Mouse (Mus musculus): ENCODE results near the gene Atp1a4. TPM values are rescaled to one million over a fixed set of nuclear protein-coding genes. Genes with fewer than 3 reads are reported as not detected.
"Not testable (repeated sequence)": the region's sequence is repeated elsewhere in the genome, so short reads cannot be mapped to it uniquely, and the experiment has no call there.

Gene Atp1a4
- total RNA-seq, 2 experiments from 2014 or later: 0.53 to 1.4 TPM

- DNase-seq: peak; percentile 58 to 65
These were observed 23.5 kb upstream of the Atp1a4 start for GRCm38 (mm10) chr1:172281522-172282254.

- no peak for DNase-seq
These were observed 21.7 kb upstream of the Atp1a4 start for GRCm38 (mm10) chr1:172279768-172280509.

GRCm38 (mm10) chr1:172278328-172278727, 20.1 kb upstream of the Atp1a4 start:
- no peak for DNase-seq

DNA sequence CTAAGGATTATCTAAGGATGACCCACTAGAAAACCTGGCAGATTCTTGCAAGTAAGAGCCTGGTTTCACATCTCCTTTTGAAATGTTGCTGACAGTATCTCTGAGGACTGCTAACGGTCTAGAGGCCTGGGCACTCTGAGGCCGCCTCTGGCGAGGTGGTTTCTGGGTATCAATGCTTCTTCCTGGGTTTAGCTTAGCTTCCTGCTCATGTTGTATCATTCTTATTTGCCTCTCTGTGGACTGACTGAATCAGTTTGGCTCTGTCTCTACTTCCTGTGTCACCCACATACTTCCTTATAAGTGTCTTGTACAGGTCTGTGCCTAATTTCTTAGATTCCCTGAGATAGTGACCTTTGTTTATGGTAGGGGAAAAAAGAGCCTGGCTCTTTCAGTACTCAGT, 19.0 kb upstream of the Atp1a4 start:
- no peak for DNase-seq

DNA sequence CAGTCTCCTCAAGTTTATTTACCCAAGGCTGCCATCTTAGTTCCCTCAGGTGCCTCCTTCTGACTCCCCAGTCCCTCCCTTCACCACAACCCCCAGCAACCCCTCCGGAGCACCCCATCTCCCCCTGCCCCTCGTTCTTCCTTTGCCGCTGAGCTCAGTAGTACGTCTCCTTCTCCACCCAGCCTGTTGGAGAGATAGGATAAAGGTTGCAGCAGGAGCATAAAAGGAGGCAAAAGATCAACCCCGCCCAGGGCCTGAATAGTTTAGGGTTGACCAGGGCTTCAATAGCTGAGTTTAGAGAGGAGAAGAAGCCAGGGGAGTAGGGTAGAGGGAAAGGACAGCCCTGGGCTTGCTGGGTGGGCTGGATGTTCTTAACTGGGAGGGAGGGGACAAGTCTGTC, 16.3 kb upstream of the Atp1a4 start:
- DNase-seq: no peak

DNA sequence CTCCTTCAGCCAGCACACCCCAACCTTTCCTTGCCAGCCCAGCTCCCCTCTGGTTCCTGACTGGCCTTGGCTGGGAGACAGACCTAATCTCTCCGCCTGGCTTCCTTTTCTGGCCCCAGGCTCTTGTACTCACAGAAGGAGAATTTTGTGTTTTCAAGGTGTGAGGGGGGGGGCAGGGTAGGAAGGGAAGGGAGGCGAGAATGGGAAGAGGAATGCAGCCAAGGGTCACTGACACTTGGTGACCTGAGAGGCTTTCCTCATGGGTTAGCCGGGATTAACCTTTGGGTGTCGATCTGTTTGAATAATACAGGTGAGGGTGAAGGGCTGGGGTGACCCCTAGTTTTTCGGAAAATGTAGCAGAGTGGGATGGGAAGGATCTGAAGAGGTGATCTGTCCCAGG, 15.9 kb upstream of the Atp1a4 start:
- no peak for DNase-seq

DNA sequence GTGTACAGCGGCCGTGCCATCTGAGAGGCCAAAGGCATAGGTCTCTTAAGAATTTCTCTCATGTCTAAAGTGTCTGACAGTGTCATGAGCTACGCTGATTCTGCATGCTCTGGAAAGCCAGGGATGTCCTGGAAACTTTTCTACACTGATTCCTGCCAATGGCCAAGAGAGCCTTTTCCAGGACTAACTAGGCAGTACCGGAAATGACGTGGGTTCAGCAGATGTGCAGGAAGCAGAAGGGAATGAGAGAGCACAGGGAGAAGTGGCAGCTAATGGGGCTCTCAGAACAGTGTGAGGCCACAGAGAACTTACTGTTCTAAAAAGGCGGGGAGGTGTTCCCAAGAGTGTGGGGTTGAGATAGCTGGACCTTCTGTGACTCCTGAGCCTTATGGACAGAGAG, 15.2 kb upstream of the Atp1a4 start:
- no peak for DNase-seq

GRCm38 (mm10) chr1:172271765-172272164, 13.6 kb upstream of the Atp1a4 start:
- DNase-seq: no peak

GRCm38 (mm10) chr1:172271208-172271607, 13.0 kb upstream of the Atp1a4 start:
- DNase-seq: no peak

DNA sequence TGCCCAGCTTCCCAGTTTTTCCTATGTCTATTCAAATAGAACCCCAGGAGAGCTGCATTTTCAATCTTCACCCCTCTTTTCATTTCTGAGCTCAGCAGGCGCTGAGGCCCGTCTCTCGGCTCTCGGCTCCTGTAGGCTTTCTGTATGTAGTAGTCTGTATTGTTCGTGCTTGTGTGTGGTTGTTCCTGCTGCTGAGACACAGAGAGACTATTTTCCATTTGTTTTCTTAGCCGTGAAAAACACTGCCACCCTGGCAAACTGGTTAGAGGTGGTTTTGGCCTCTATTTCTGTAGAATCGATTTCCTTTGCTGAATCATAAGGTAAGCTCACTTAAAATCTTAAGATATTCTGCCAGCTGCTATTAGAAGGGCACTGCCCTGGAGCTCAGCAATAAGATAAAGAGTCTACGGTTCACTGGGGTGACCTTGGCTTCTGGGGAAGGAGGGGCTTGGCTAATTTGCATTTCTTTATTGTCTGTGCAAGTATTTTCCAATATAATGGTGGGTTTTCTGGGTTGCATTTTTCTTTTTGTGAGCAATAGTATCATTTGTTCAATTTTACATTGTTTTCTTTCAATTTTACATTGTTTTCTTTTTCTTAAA, 3.4 kb upstream of the Atp1a4 start, which contains the start of gene Igsf8:
Gene Igsf8, plus strand, starts transcription at position 165 of the 602 bp plus-strand sequence.
- DNase-seq: no peak

GRCm38 (mm10) chr1:172247679-172248078, 10.5 kb downstream of the Atp1a4 start:
- DNase-seq: peak; percentile 29 to 36

GRCm38 (mm10) chr1:172247216-172247615, 11.0 kb downstream of the Atp1a4 start:
- no peak for DNase-seq

DNA sequence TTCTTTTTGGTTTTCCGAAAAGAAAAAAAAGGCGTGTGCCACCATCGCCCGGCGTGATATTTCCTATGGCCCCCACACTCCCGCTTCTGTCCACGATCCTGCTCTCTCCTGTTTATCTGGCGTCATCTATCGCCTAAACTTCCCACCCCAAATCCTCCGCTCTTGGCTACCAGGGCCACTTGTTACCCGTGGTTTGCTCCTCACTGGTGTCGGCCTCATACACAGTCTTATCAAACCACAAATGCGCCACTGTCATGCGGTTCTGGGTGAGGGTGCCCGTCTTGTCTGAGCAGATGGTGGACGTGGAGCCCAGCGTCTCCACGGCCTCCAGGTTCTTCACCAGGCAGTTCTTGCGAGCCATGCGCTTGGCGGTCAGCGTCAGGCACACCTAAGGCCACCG, 13.6 kb downstream of the Atp1a4 start:
- not testable (repeated sequence) for DNase-seq

DNA sequence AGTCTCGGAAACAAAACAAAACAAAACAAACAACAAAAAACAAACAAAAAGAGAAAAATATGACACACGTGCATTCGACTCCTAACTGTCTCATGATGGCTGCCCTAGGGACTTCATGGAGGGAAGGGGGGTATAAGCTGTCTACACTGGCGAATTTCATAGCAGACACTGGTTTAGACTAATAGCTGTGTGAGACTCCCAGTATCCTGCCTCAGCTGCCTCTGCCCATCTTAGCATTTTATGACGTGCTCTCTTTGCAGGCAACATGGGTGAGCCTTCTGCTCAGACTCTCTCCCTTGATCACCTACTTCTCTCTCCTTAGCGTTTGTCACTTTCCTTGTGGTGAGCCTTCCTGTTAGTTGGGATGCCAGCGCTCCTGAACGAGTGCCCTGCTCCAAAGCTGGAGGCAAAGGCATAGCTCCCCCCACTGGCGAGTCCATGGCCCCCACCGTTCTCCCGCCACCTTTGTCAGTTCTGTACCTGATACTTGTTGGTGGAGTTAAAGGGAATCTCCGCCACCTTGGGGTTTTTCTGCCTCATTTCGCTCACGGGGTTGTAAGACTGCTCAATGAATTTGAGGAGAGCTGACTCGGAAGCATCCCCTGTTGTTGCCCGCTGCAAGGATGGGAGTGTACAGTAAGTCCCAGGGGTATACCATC, 14.5 kb downstream of the Atp1a4 start:
- peak; percentile 30 to 53 for DNase-seq

DNA sequence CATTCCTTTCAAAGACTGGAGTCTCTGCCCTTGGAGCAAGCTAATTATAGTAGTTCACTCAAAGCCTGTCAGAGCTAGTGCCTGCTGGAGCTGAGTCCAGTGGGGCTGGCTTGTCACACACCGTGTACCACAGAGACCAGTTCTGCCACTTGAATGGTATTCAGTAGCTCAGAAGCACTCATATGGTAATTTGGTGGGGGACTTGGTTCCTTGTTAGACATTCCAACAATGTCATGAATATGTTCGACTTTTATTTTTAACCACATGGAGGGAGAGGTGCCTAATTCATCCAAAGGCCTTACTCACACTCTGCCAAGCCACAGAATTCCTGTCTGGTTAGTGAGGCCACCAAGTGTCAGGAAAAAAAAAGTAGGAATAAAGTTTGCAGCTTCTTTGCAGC, 15.8 kb downstream of the Atp1a4 start:
- DNase-seq: no peak

DNA sequence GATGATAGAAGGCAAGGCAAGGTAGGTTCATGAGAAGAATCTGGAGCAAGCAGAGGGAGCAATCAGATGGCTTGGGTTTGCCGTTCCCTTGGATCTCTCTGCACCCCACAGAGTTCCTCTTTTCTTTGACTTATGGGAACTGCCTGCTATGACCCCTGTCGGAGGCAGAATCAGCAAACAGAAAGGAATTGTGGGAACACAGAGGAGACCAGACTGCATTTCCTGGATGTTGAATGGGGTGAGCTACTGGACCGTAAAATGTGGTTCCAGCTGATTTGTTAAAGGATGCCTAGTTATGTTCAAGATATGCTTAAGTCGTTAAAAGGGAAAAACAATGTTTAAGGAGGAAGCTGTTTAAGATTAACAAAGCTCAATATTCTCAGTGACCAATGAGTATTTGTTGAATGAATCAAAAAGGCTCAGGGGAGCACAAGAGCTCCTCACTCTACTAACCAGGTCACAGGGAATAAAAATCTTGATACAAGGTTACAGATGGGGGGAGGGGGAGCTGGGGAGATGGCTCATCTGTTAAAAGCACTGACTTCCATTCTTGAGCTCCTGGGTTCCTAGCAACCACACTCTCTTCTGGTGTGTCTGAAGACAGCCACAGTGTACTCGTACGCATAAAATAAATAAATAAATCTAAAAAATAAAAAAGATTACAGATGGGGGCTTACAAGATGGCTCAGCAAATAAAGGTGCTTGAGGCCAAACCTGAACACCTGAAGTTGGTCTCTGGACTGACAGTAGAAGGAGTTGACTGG, 17.1 kb downstream of the Atp1a4 start:
- DNase-seq: no peak

- no peak for DNase-seq
These were observed 29.0 kb downstream of the Atp1a4 start for GRCm38 (mm10) chr1:172229215-172229614.

- DNase-seq: peak; percentile 65 to 73
These were observed 30.0 kb downstream of the Atp1a4 start for GRCm38 (mm10) chr1:172228209-172228608.

GRCm38 (mm10) chr1:172221297-172222063, 36.7 kb downstream of the Atp1a4 start:
- DNase-seq: no peak

GRCm38 (mm10) chr1:172220414-172220813, 37.8 kb downstream of the Atp1a4 start:
- DNase-seq: peak; percentile 50 to 73
